Mouse (Mus musculus) spleen, postnatal 36 days (tissue): ENCODE results near the gene Nid2.

ENCODE experiments used
- DNase-seq, 2 experiments: peaks; one replicate each; pipeline ENCODE4 v3.0.0; 2022; ENCODE audit warnings: low spot score in 2 of 2, mixed read lengths in 1 of 2

The Nid2 gene

GRCm38 (mm10) chr14:19858808-19859776 is 108.0 kb downstream of the Nid2 start:
- no peak for DNase-seq

DNA sequence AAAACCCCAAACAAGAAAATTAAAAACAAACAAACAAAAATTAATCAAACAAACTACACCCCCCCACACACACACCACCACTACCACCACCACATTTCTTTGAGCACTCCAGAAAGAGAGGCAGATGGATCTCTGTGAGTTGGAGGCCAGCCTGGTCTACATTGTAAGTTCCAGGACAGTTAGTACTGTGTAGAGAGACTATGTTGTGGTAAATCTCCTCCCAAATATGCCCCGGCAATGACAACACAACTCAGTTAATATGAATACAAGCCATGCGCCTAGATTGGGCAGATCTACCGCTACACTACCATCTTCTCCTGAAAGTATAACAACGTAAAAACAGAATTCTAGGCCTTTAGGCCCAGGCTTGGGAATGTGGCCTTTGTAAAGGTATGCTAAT is 109.2 kb downstream of the Nid2 start:
- DNase-seq: no peak
